Comparison of ENCODE assay signal across 8 mouse cellular contexts in the genomic region with DNA sequence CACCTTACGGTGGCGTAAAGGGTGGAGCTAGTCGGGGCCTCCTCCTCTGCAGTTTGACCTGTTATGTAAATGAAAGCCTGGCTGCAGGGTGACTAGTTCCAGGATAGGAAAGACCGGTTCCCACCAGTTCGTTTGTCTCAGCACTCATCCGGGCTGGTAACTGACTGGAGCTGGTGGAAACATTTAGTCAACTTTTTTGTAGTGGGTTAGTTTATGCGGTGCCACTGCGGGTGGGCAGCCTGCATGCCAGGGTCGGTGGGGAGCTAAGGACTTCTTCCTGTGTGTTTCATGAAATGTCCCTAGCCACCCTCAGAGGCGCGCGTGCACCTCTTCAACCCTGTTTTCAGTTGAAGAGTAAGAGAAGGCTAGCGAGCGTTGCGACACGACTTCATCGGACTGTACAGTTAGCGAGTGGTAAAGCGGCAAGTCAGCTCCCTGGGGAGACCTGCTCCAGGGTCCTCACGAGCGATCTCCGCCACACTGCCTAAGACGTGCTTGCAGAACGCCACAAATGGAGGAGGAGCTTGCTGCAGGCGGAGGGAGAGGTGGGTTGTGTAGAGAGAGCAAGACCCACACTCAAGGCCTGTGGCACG.
DNase-seq lines count a peak whose midpoint lies in the region; ATAC-seq and TF ChIP-seq lines count a peak whose summit lies in the region.

No protein-coding gene starts in this region.

- H3K79me2 ChIP-seq in heart, adult 2 months (replicated peaks; ENCODE audit: control insufficient read depth, insufficient read depth, low read length) = no peaks in the 10 kb centered on the region

- no peak overlapping the region for H3K27ac ChIP-seq in heart, embryonic 14.5 days (replicated peaks in 1 of 2; ENCODE audit: control insufficient read depth in 1 of 2, insufficient read depth in 1 of 2, low read depth in 2 of 2, low read length in 2 of 2)
- H3K27ac ChIP-seq in heart, adult 2 months = no peak overlapping the region
- H3K27ac ChIP-seq in hindbrain, embryonic 11.5 days (ENCODE audit: low read depth, low read length) = no peak overlapping the region
- H3K27ac ChIP-seq in limb, embryonic 12.5 days = no peak overlapping the region
- no peak overlapping the region for H3K27ac ChIP-seq in midbrain, embryonic 12.5 days (replicated peaks)

- peaks cover 11% of the 10 kb centered on the region for H3K27me3 ChIP-seq in heart, embryonic 14.5 days (ENCODE audit: control insufficient read depth, insufficient read depth, low read length)
- no peaks in the 10 kb centered on the region for H3K27me3 ChIP-seq in heart, adult 2 months (ENCODE audit: control insufficient read depth, insufficient read depth, low read length)
- H3K27me3 ChIP-seq in hindbrain, embryonic 11.5 days (ENCODE audit: control insufficient read depth, insufficient read depth, low read length) = no peaks in the 10 kb centered on the region
- H3K27me3 ChIP-seq in limb, embryonic 12.5 days = peaks cover 21% of the 10 kb centered on the region
- H3K27me3 ChIP-seq in midbrain, embryonic 12.5 days = peaks cover 13% of the 10 kb centered on the region

- no peak for ATAC-seq in heart, embryonic 14.5 days (ENCODE audit: insufficient number of reproducible peaks, insufficient read depth, low FRiP score, low read depth)
- ATAC-seq in hindbrain, embryonic 11.5 days (ENCODE audit: low FRiP score) = peak; percentile 69
- peak; percentile 43; the same call in 1 of the 2 replicates for ATAC-seq in limb, embryonic 12.5 days (ENCODE audit: insufficient number of reproducible peaks, insufficient read depth, low FRiP score, low TSS enrichment, low read depth)
- peak; percentile 52 for ATAC-seq in midbrain, embryonic 12.5 days (ENCODE audit: low FRiP score, low read depth)

- intact Hi-C loops in heart, adult 2 months (cut with DNase I) = no loop called here

- 0 out of 4 replicates have a peak, but pooled peaks cover 0 to 7% of the 10 kb centered on the region in 2 experiments for H3K4me1 ChIP-seq in heart, embryonic 14.5 days (ENCODE audit: control insufficient read depth in 2 of 2, insufficient read depth in 2 of 2, low read length in 2 of 2)
- peaks cover 1% of the 10 kb centered on the region; the same call in 1 of the 2 replicates for H3K4me1 ChIP-seq in heart, adult 2 months (ENCODE audit: control insufficient read depth, insufficient read depth, low read length)
- H3K4me1 ChIP-seq in hindbrain, embryonic 11.5 days (replicated peaks; ENCODE audit: control insufficient read depth, insufficient read depth, low read length) = no peaks in the 10 kb centered on the region
- H3K4me1 ChIP-seq in limb, embryonic 12.5 days (replicated peaks) = peaks cover 8% of the 10 kb centered on the region; the same call in 1 of the 2 replicates
- H3K4me1 ChIP-seq in midbrain, embryonic 12.5 days = 0 out of 2 replicates have a peak, but pooled peaks cover 10% of the 10 kb centered on the region

- TF ChIP-seq POLR2A in heart, adult 2 months (IDR thresholded peaks at IDR 0.05; ENCODE audit: insufficient read depth, low read depth, low read length) = no peak

- H3K9ac ChIP-seq in heart, embryonic 14.5 days (ENCODE audit: low read length) = peak overlapping the region; percentile 45
- no peak overlapping the region for H3K9ac ChIP-seq in heart, adult 2 months (ENCODE audit: low read depth, low read length)
- no peak overlapping the region for H3K9ac ChIP-seq in hindbrain, embryonic 11.5 days (ENCODE audit: low read depth, low read length)
- peak overlapping the region; percentile 40; the same call in 1 of the 2 replicates for H3K9ac ChIP-seq in limb, embryonic 12.5 days (replicated peaks)
- H3K9ac ChIP-seq in midbrain, embryonic 12.5 days (replicated peaks) = peak overlapping the region; percentile 37

- no peaks in the 10 kb centered on the region for H3K36me3 ChIP-seq in heart, embryonic 14.5 days (ENCODE audit: control insufficient read depth, insufficient read depth, low read length)
- no peaks in the 10 kb centered on the region for H3K36me3 ChIP-seq in heart, adult 2 months (ENCODE audit: control insufficient read depth, insufficient read depth, low read length)
- H3K36me3 ChIP-seq in hindbrain, embryonic 11.5 days (ENCODE audit: control insufficient read depth, insufficient read depth, low read length) = no peaks in the 10 kb centered on the region
- H3K36me3 ChIP-seq in limb, embryonic 12.5 days = no peaks in the 10 kb centered on the region
- no peaks in the 10 kb centered on the region for H3K36me3 ChIP-seq in midbrain, embryonic 12.5 days

- TF ChIP-seq CTCF in heart, adult 2 months (IDR thresholded peaks at IDR 0.05) = no peak

- no peak for DNase-seq in heart, adult 2 months
- DNase-seq in hindbrain, embryonic 11.5 days (ENCODE audit: low spot score) = peak; percentile 48
- no peak for DNase-seq in ovary, adult 18-20 months (ENCODE audit: low spot score)
- no peak for DNase-seq in left cerebral cortex, adult 9 months (ENCODE audit: low spot score in 2 of 2)
- no peak for DNase-seq in thymus, postnatal 10 days (ENCODE audit: low spot score in 2 of 2)

- WGBS in heart, embryonic 14.5 days = 7% methylated on average over 26 of the region's 26 CpGs
- WGBS in heart, adult 2 months = 40% methylated on average over 26 of the region's 26 CpGs
- 8% methylated on average over 26 of the region's 26 CpGs for WGBS in hindbrain, embryonic 11.5 days
- WGBS in limb, embryonic 12.5 days = 7% methylated on average over 26 of the region's 26 CpGs
- WGBS in midbrain, embryonic 12.5 days = 8% methylated on average over 26 of the region's 26 CpGs

- no peak for TF ChIP-seq EP300 in heart, adult 2 months (IDR thresholded peaks at IDR 0.05; ENCODE audit: insufficient read depth, low read depth, low read length)

- 0 out of 2 replicates have a peak, but pooled peaks cover under 1% of the 10 kb centered on the region for H3K9me3 ChIP-seq in heart, embryonic 14.5 days (ENCODE audit: control insufficient read depth, low read length)
- H3K9me3 ChIP-seq in hindbrain, embryonic 11.5 days (ENCODE audit: control insufficient read depth, low read length) = no peaks in the 10 kb centered on the region
- H3K9me3 ChIP-seq in limb, embryonic 12.5 days = no peaks in the 10 kb centered on the region
- H3K9me3 ChIP-seq in midbrain, embryonic 12.5 days = no peaks in the 10 kb centered on the region

- peak overlapping the region; percentile 75 for H3K4me2 ChIP-seq in heart, embryonic 14.5 days (ENCODE audit: low read length)
- peak overlapping the region; percentile 46 for H3K4me2 ChIP-seq in hindbrain, embryonic 11.5 days (replicated peaks; ENCODE audit: low read depth, low read length)
- H3K4me2 ChIP-seq in limb, embryonic 12.5 days = peak overlapping the region; percentile 55
- H3K4me2 ChIP-seq in midbrain, embryonic 12.5 days (replicated peaks) = peak overlapping the region; percentile 54

- peak overlapping the region; percentile 30 to 36 for H3K4me3 ChIP-seq in heart, embryonic 14.5 days (ENCODE audit: control insufficient read depth in 1 of 2, insufficient read depth in 1 of 2, low read depth in 1 of 2, low read length in 2 of 2)
- no peak overlapping the region for H3K4me3 ChIP-seq in heart, adult 2 months
- peak overlapping the region; percentile 6; the same call in 1 of the 2 replicates for H3K4me3 ChIP-seq in hindbrain, embryonic 11.5 days (ENCODE audit: low read depth, low read length)
- H3K4me3 ChIP-seq in limb, embryonic 12.5 days (replicated peaks) = peak overlapping the region; percentile 31
- H3K4me3 ChIP-seq in midbrain, embryonic 12.5 days = peak overlapping the region; percentile 29

Comparison
In these comparisons a context has a peak if more than half of its experiments do, and no peak if none do; other contexts are left out.
1. H3K9ac ChIP-seq: peak in heart, embryonic 14.5 days (single experiment), limb, embryonic 12.5 days (single experiment) and midbrain, embryonic 12.5 days (single experiment); none in heart, adult 2 months (single experiment) and hindbrain, embryonic 11.5 days (single experiment).
2. Peak in every context shown above with its lines, with median percentiles within 50 percentile points of each other: H3K4me2 ChIP-seq.